Mouse (Mus musculus) forebrain, embryonic 15.5 days (tissue): ENCODE measurements around the gene Zfp213. TPM values are rescaled to one million over a fixed set of nuclear protein-coding genes. Genes with fewer than 3 reads are reported as not detected.
A peak's percentile ranks its signal among the peaks of the same experiment; 100 is the strongest.

Experiments
- ATAC-seq: fragments of 200-750 bp; cut with Nextera tagmentation; replicated peaks from 2 replicates; pipeline ENCODE4 v1.8.0; 2017; ENCODE audit warnings: mild to moderate bottlenecking, moderate TSS enrichment, moderate library complexity
- H3K27ac ChIP-seq: fragments of 300-500 bp; sonication (generic); replicated peaks from 2 replicates; pipeline ENCODE4 v1.5.1; 2015; ENCODE audit warnings: mild to moderate bottlenecking, inconsistent platforms
- H3K27me3 ChIP-seq: fragments of 300-500 bp; sonication (generic); 2 replicates; pipeline ENCODE4 v1.6.1; 2015; ENCODE audit warnings: inconsistent platforms
- H3K36me3 ChIP-seq: fragments of 300-500 bp; sonication (generic); 2 replicates; pipeline ENCODE4 v1.6.1; 2015; ENCODE audit warnings: mild to moderate bottlenecking, inconsistent platforms
- H3K4me1 ChIP-seq: fragments of 300-500 bp; sonication (generic); 2 replicates; pipeline ENCODE4 v1.6.1; 2015; ENCODE audit warnings: inconsistent platforms
- H3K4me2 ChIP-seq: fragments of 300-500 bp; sonication (generic); replicated peaks from 2 replicates; pipeline ENCODE4 v1.6.1; 2015; ENCODE audit warnings: mild to moderate bottlenecking, inconsistent platforms
- H3K4me3 ChIP-seq: fragments of 300-500 bp; sonication (generic); 2 replicates; pipeline ENCODE4 v1.5.1; 2015; ENCODE audit warnings: mild to moderate bottlenecking, inconsistent platforms
- H3K9ac ChIP-seq: fragments of 300-500 bp; sonication (generic); replicated peaks from 2 replicates; pipeline ENCODE4 v1.6.1; 2015; ENCODE audit warnings: mild to moderate bottlenecking, inconsistent platforms
- H3K9me3 ChIP-seq: fragments of 300-500 bp; sonication (generic); 2 replicates; pipeline ENCODE4 v1.6.1; 2016; ENCODE audit warnings: inconsistent platforms
- WGBS: fragments of 180-500 bp; shearing (Covaris S2); methylation state at CpG from one replicate; pipeline ENCODE4 v1.1.7; 2015; ENCODE audit warnings: mixed read lengths; 5-methylcytosine and 5-hydroxymethylcytosine counted together
- polyA plus RNA-seq: library from polyadenylated mRNA; unstranded; fragments of >200 nt; fragmentation: Nextera tagmentation; extraction: Ambion mirVana; gene quantifications from 2 replicates; pipeline ENCODE4 v1.2.1, GENCODE M21; 2015

Gene Zfp213
- polyA plus RNA-seq, 1 experiment from 2014 or later: 21.0 TPM

DNA sequence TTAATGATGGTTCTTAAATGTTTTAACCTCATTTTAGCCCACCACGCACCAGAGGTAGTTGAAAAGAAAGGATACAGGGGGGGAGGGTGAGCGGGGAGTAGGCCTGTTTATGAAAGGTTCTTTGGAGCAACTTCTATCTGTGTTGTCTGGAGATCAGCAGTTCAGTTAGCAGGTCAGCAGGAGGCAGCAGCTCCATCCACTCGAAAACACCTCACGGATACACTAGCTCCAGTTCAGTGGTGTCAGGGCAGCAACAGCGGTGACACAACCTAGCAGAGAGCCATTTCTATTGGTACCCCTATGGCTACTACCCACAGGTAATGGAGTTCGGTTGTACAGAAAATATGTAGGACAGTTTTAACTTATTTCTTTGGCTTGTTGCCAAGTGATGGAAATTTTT, 6.0 kb upstream of the Zfp213 start:
- H3K4me2 ChIP-seq: no peak overlapping the region
- H3K27me3 ChIP-seq: no peaks in the 10 kb centered on the region
- no peak overlapping the region for H3K4me3 ChIP-seq
- H3K9me3 ChIP-seq: no peaks in the 10 kb centered on the region
- WGBS: 48% methylated on average over 6 of the region's 6 CpGs
- no peak overlapping the region for H3K9ac ChIP-seq
- peaks cover 16% of the 10 kb centered on the region for H3K36me3 ChIP-seq
- H3K4me1 ChIP-seq: peaks cover 6% of the 10 kb centered on the region
- H3K27ac ChIP-seq: no peak overlapping the region
- no peak for ATAC-seq

DNA sequence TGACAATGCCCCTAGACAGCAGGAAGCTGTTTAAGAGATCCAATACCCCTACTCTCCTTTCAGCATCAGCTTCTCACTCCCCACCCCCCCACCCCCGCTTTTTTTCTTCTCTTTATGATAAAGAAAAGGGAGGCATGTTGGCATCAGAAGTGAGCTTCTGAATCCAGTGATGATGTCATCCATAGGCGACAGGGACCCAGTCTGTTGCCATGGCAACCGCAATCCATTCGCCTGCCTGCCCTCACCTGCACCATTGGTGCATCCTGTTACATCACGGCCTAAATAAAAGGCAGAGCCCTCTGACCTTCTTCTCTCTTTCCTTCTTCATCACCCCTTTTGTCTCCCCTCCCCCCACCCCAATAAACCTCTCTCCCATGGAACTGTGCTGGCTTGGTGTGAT, 4.3 kb upstream of the Zfp213 start:
- ATAC-seq: no peak
- H3K4me3 ChIP-seq: no peak overlapping the region
- H3K9me3 ChIP-seq: no peaks in the 10 kb centered on the region
- no peak overlapping the region for H3K9ac ChIP-seq
- no peak overlapping the region for H3K27ac ChIP-seq
- 28% methylated on average over 5 of the region's 5 CpGs for WGBS
- H3K4me1 ChIP-seq: peaks cover 12% of the 10 kb centered on the region
- 0 out of 2 replicates have a peak, but pooled peaks cover 3% of the 10 kb centered on the region for H3K36me3 ChIP-seq
- H3K4me2 ChIP-seq: no peak overlapping the region
- H3K27me3 ChIP-seq: no peaks in the 10 kb centered on the region

GRCm38 (mm10) chr17:23566787-23567186, 2.7 kb upstream of the Zfp213 start:
- Histone ChIP-seq H3K4me2 (no peak overlapping the region), H3K27ac (no peak overlapping the region), H3K27me3 (no peaks in the 10 kb centered on the region), H3K4me3 (no peak overlapping the region), H3K9me3 (no peaks in the 10 kb centered on the region), H3K4me1 (peaks cover 19% of the 10 kb centered on the region), H3K36me3 (no peaks in the 10 kb centered on the region), H3K9ac (no peak overlapping the region)
- 66% methylated on average over 5 of the region's 5 CpGs for WGBS
- ATAC-seq: no peak

DNA sequence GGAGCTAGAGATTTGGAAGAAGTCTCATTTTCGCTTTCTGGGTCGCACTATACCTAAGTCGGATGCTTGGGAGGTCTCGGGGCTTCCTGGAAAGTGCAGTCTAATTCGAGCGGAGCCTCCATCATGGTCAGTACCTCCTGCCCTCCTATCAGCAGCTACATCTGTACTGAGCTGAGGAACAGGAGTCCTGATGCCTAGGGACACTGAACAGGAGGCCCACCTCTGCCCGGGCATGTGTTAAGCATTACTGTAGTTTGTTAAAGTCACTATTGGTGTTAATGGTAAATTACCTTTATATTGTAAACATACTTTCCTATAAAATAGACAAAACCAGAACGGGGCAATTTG, 304 bp upstream of the Zfp213 start:
- no peaks in the 10 kb centered on the region for H3K27me3 ChIP-seq
- WGBS: under 1% methylated on average over 8 of the region's 8 CpGs
- H3K4me2 ChIP-seq: peak overlapping the region; percentile 49

GRCm38 (mm10) chr17:23559767-23560166, 4.3 kb downstream of the Zfp213 start:
- WGBS: 61% methylated on average over 11 of the region's 11 CpGs
- H3K9ac ChIP-seq: no peak overlapping the region
- H3K36me3 ChIP-seq: peaks cover 37% of the 10 kb centered on the region
- peaks cover 10% of the 10 kb centered on the region for H3K4me1 ChIP-seq
- H3K9me3 ChIP-seq: no peaks in the 10 kb centered on the region
- no peak overlapping the region for H3K4me2 ChIP-seq
- H3K4me3 ChIP-seq: no peak overlapping the region
- H3K27ac ChIP-seq: no peak overlapping the region
- no peak for ATAC-seq
- no peaks in the 10 kb centered on the region for H3K27me3 ChIP-seq

More for the DNA sequence above, 304 bp upstream of the Zfp213 start:
- H3K27ac ChIP-seq: peak overlapping the region; percentile 95
- peak overlapping the region; percentile 98 for H3K9ac ChIP-seq
- peaks cover 5% of the 10 kb centered on the region for H3K36me3 ChIP-seq
- H3K4me3 ChIP-seq: peak overlapping the region; percentile 92
- no peaks in the 10 kb centered on the region for H3K9me3 ChIP-seq
- peaks cover 19% of the 10 kb centered on the region for H3K4me1 ChIP-seq
- peak; percentile 86 for ATAC-seq

- Histone ChIP-seq H3K9ac (no peak overlapping the region), H3K9me3 (no peaks in the 10 kb centered on the region), H3K36me3 (peaks cover 34% of the 10 kb centered on the region), H3K4me3 (no peak overlapping the region), H3K4me2 (no peak overlapping the region), H3K4me1 (peaks cover 7% of the 10 kb centered on the region), H3K27ac (no peak overlapping the region), H3K27me3 (no peaks in the 10 kb centered on the region)
- ATAC-seq: no peak
- WGBS: 84% methylated on average over 7 of the region's 7 CpGs
These were observed 8.7 kb downstream of the Zfp213 start for GRCm38 (mm10) chr17:23555243-23555916.

- ATAC-seq: no peak
- H3K9me3 ChIP-seq: no peaks in the 10 kb centered on the region
- H3K36me3 ChIP-seq: peaks cover 32% of the 10 kb centered on the region
These were observed 9.7 kb downstream of the Zfp213 start for GRCm38 (mm10) chr17:23554321-23554720.

DNA sequence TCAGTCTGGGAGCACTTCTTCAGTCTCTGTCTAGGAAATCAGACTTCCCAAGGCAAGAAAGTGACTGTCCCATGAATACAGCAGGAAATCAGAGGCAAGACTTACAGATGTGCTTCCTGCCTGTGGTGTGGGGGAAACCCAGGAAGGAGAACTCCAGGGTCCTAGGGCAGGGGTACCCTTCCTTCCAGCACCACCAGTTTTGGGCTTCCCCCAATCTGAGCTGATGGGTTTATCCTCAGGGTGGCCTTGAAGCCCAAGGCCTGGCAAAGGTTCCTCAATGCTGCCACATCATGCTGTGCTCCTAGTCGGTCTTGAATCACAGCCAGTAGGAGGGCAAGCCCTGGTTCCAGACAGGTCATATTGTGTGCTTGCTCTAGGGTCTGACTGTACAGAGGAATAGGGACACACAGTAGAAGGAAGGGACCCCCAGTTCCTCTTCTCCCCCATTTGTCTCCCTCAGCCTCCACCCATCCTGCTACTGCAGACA, 10.4 kb downstream of the Zfp213 start:
- no peak overlapping the region for H3K27ac ChIP-seq
- ATAC-seq: no peak
- no peaks in the 10 kb centered on the region for H3K9me3 ChIP-seq
- H3K4me1 ChIP-seq: peaks cover 12% of the 10 kb centered on the region
- no peak overlapping the region for H3K9ac ChIP-seq
- 71% methylated on average over 1 of the region's 1 CpGs for WGBS
- no peak overlapping the region for H3K4me3 ChIP-seq
- H3K36me3 ChIP-seq: peaks cover 26% of the 10 kb centered on the region
- no peak overlapping the region for H3K4me2 ChIP-seq
- H3K27me3 ChIP-seq: no peaks in the 10 kb centered on the region

More at GRCm38 (mm10) chr17:23554321-23554720, 9.7 kb downstream of the Zfp213 start:
- Histone ChIP-seq H3K9ac (no peak overlapping the region), H3K4me1 (peaks cover 12% of the 10 kb centered on the region), H3K4me3 (no peak overlapping the region), H3K27ac (no peak overlapping the region), H3K4me2 (no peak overlapping the region), H3K27me3 (no peaks in the 10 kb centered on the region)

- Histone ChIP-seq H3K9me3 (no peaks in the 10 kb centered on the region), H3K36me3 (peaks cover 19% of the 10 kb centered on the region), H3K9ac (no peak overlapping the region), H3K4me1 (peaks cover 12% of the 10 kb centered on the region), H3K27me3 (no peaks in the 10 kb centered on the region), H3K4me2 (no peak overlapping the region), H3K27ac (no peak overlapping the region), H3K4me3 (no peak overlapping the region)
- WGBS: 93% methylated on average over 8 of the region's 8 CpGs
- no peak for ATAC-seq
These were observed 11.0 kb downstream of the Zfp213 start for GRCm38 (mm10) chr17:23552896-23553633.

GRCm38 (mm10) chr17:23551963-23552362, 12.1 kb downstream of the Zfp213 start:
- 71% methylated on average over 5 of the region's 5 CpGs for WGBS
- no peak for ATAC-seq
- Histone ChIP-seq H3K9ac (no peak overlapping the region), H3K27me3 (no peaks in the 10 kb centered on the region), H3K4me3 (no peak overlapping the region), H3K27ac (no peak overlapping the region), H3K4me1 (peaks cover 12% of the 10 kb centered on the region), H3K9me3 (no peaks in the 10 kb centered on the region), H3K4me2 (no peak overlapping the region), H3K36me3 (peaks cover 8% of the 10 kb centered on the region)

- peak overlapping the region; percentile 55 for H3K4me3 ChIP-seq
- H3K27me3 ChIP-seq: no peaks in the 10 kb centered on the region
- H3K4me1 ChIP-seq: peaks cover 12% of the 10 kb centered on the region
- H3K9me3 ChIP-seq: no peaks in the 10 kb centered on the region
- H3K4me2 ChIP-seq: peak overlapping the region; percentile 84
- H3K27ac ChIP-seq: peak overlapping the region; percentile 77
- peaks cover 3% of the 10 kb centered on the region; the same call in 1 of the 2 replicates for H3K36me3 ChIP-seq
- no peak for ATAC-seq
- peak overlapping the region; percentile 68; the same call in 1 of the 2 replicates for H3K9ac ChIP-seq
These were observed 12.6 kb downstream of the Zfp213 start for GRCm38 (mm10) chr17:23551416-23551815.

DNA sequence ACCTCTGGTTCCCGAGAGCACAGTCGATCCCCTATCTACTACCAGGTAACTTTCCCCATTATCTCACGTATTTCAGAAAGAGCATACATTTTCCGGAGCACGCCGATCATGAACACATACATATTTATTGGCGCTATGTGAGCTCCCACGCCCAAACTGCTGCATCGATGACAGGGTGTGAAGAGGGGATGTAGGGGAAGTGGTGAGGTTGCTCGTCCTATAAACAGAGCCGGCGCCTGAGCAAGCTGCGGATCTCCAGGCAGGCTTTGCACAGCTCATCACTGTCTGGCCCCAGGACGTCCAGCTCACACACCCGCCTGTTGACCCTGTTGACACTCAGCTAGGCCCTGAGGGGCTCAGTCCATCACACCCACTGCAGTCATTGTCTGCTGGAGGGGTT, 13.2 kb downstream of the Zfp213 start:
- peak; percentile 29 for ATAC-seq
- Histone ChIP-seq H3K9me3 (no peaks in the 10 kb centered on the region), H3K36me3 (no peaks in the 10 kb centered on the region), H3K4me1 (peaks cover 12% of the 10 kb centered on the region), H3K27me3 (no peaks in the 10 kb centered on the region), H3K9ac (peak overlapping the region; percentile 68), H3K27ac (peak overlapping the region; percentile 77), H3K4me3 (peak overlapping the region; percentile 55), H3K4me2 (peak overlapping the region; percentile 84)
- under 1% methylated on average over 15 of the region's 15 CpGs for WGBS
